Mouse (Mus musculus) ES-E14 (cell line): ENCODE data around the gene Fry.

ENCODE experiments used
- CHD2 ChIP-seq: IDR thresholded peaks from 2 replicates; pipeline ENCODE4 v1.6.1; 2014; ENCODE audit warnings: mild to moderate bottlenecking, low read depth, low read length, inconsistent platforms
- HCFC1 ChIP-seq: IDR thresholded peaks from 2 replicates; pipeline ENCODE4 v1.6.1; 2012; ENCODE audit warnings: low read length, inconsistent platforms, borderline replicate concordance; ENCODE audit not compliant: insufficient read depth
- ZNF384 ChIP-seq: IDR thresholded peaks from 2 replicates; pipeline ENCODE4 v1.6.1; 2012; ENCODE audit warnings: low read depth, low read length, inconsistent platforms

GRCm38 (mm10) chr5:150177757-150178156 is 59.3 kb downstream of the Fry start:
- no peak for TF ChIP-seq ZNF384
- no peak for TF ChIP-seq CHD2
- TF ChIP-seq HCFC1 = no peak
